Mouse (Mus musculus) CH12.LX (cell line): ENCODE data around the gene Vps33a. TPM values are rescaled to one million over a fixed set of nuclear protein-coding genes. Genes with fewer than 3 reads are reported as not detected.

Experiments
- DNase-seq: peaks from one replicate; pipeline ENCODE4 v3.0.0-alpha.2; 2013; ENCODE audit errors: extremely low read depth
- H3K27ac ChIP-seq: 2 replicates; pipeline ENCODE4 v1.5.1; 2012; ENCODE audit warnings: low read depth, mild to moderate bottlenecking, control low read depth, moderate library complexity; ENCODE audit not compliant: insufficient read depth
- H3K27me3 ChIP-seq: replicated peaks from 2 replicates; pipeline ENCODE3; 2012; ENCODE audit warnings: inconsistent platforms
- H3K36me3 ChIP-seq, 2 experiments: replicated peaks in 1 of 2; 2 replicates each; pipeline versions ENCODE3 to v1.6.1; 2012; ENCODE audit warnings: inconsistent platforms in 1 of 2, low read length in 1 of 2, mild to moderate bottlenecking in 1 of 2, mixed read lengths in 1 of 2, moderate library complexity in 1 of 2; ENCODE audit not compliant: control insufficient read depth in 1 of 2, insufficient read depth in 1 of 2
- H3K4me1 ChIP-seq, 2 experiments: 2 replicates each; pipeline ENCODE4 v1.6.1; 2012; ENCODE audit warnings: inconsistent platforms in 1 of 2, moderate library complexity in 1 of 2; ENCODE audit not compliant: insufficient read depth in 2 of 2, control insufficient read depth in 1 of 2
- H3K4me2 ChIP-seq: 2 replicates; pipeline ENCODE4 v1.6.1; 2012; ENCODE audit warnings: low read depth, mild to moderate bottlenecking, control low read depth; ENCODE audit not compliant: poor library complexity, insufficient read depth, severe bottlenecking
- H3K4me3 ChIP-seq, 3 experiments: fragments of 150-350 bp in 1 of 3; sonication (generic) in 1 of 3; replicated peaks in 1 of 3; 2 replicates each; pipeline versions ENCODE3 to v1.5.1; 2011 to 2012; ENCODE audit warnings: low read depth in 2 of 3, low read length in 2 of 3, mild to moderate bottlenecking in 2 of 3, moderate library complexity in 2 of 3, control low read depth in 1 of 3, improper control_type of control experiment in 1 of 3, inconsistent platforms in 1 of 3, mixed read lengths in 1 of 3; ENCODE audit not compliant: poor library complexity in 1 of 3
- H3K79me2 ChIP-seq: replicated peaks from 2 replicates; pipeline ENCODE4 v1.6.1; 2012; ENCODE audit warnings: mild to moderate bottlenecking, moderate library complexity; ENCODE audit not compliant: control insufficient read depth, poor library complexity, insufficient read depth, severe bottlenecking; ENCODE audit errors: extremely low read depth
- H3K9ac ChIP-seq: 2 replicates; pipeline ENCODE4 v1.6.1; 2012; ENCODE audit warnings: low read depth, mild to moderate bottlenecking, control low read depth, moderate library complexity; ENCODE audit not compliant: insufficient read depth
- H3K9me3 ChIP-seq: replicated peaks from 2 replicates; pipeline ENCODE3; 2012; ENCODE audit warnings: low read length, inconsistent platforms, mixed read lengths
- BHLHE40 ChIP-seq: IDR thresholded peaks from 2 replicates; pipeline ENCODE4 v1.6.1; 2011; ENCODE audit warnings: mild to moderate bottlenecking, low read depth, low read length, improper control_type of control experiment
- E2F4 ChIP-seq: IDR thresholded peaks from 2 replicates; pipeline ENCODE4 v1.6.1; 2011; ENCODE audit warnings: low read depth, low read length, improper control_type of control experiment; ENCODE audit not compliant: insufficient replicate concordance
- JUND ChIP-seq: conservative IDR thresholded peaks from 2 replicates; pipeline ENCODE4 v1.6.1; 2011; ENCODE audit warnings: low read depth, low read length, improper control_type of control experiment
- KAT2A ChIP-seq: IDR thresholded peaks from 2 replicates; pipeline ENCODE4 v1.6.1; 2012; ENCODE audit warnings: low read length, improper control_type of control experiment, inconsistent platforms; ENCODE audit not compliant: insufficient replicate concordance
- MAX ChIP-seq: IDR thresholded peaks from 2 replicates; pipeline ENCODE4 v1.6.1; 2011; ENCODE audit warnings: low read length, improper control_type of control experiment
- MEF2A ChIP-seq: IDR thresholded peaks from 2 replicates; pipeline ENCODE4 v1.6.1; 2014; ENCODE audit warnings: low read depth, mild to moderate bottlenecking, inconsistent platforms, low read length, improper control_type of control experiment, borderline replicate concordance
- MYC ChIP-seq: IDR thresholded peaks from 2 replicates; pipeline ENCODE4 v1.6.1; 2011; ENCODE audit warnings: low read depth, mild to moderate bottlenecking, improper control_type of control experiment, low read length
- NELFE ChIP-seq: IDR thresholded peaks from 2 replicates; pipeline ENCODE4 v1.6.1; 2011; ENCODE audit warnings: low read depth, low read length, improper control_type of control experiment
- NRF1 ChIP-seq: IDR thresholded peaks from 2 replicates; pipeline ENCODE4 v1.6.1; 2014; ENCODE audit warnings: low read depth, mild to moderate bottlenecking, inconsistent platforms, low read length, improper control_type of control experiment, moderate library complexity
- PAX5 ChIP-seq: IDR thresholded peaks from 2 replicates; pipeline ENCODE4 v1.6.1; 2012; ENCODE audit warnings: low read length, inconsistent platforms, mixed read lengths
- RAD21 ChIP-seq: IDR thresholded peaks from 2 replicates; pipeline ENCODE4 v1.6.1; 2011; ENCODE audit warnings: low read depth, mild to moderate bottlenecking, low read length, improper control_type of control experiment, moderate library complexity
- RCOR1 ChIP-seq: conservative IDR thresholded peaks from 2 replicates; pipeline ENCODE4 v1.6.1; 2012; ENCODE audit warnings: low read depth, mild to moderate bottlenecking, inconsistent platforms, low read length, improper control_type of control experiment
- TBP ChIP-seq: conservative IDR thresholded peaks from 2 replicates; pipeline ENCODE4 v1.6.1; 2011; ENCODE audit warnings: low read depth, low read length, improper control_type of control experiment
- TCF12 ChIP-seq: IDR thresholded peaks from 2 replicates; pipeline ENCODE4 v1.6.1; 2014; ENCODE audit warnings: low read depth, mild to moderate bottlenecking, inconsistent platforms, low read length, improper control_type of control experiment
- USF1 ChIP-seq: IDR thresholded peaks from 2 replicates; pipeline ENCODE4 v1.6.1; 2014; ENCODE audit warnings: low read depth, mild to moderate bottlenecking, inconsistent platforms, low read length, improper control_type of control experiment
- USF2 ChIP-seq: conservative IDR thresholded peaks from 2 replicates; pipeline ENCODE4 v1.6.1; 2011; ENCODE audit warnings: low read depth, low read length, improper control_type of control experiment
- ZMIZ1 ChIP-seq: IDR thresholded peaks from 2 replicates; pipeline ENCODE4 v1.6.1; 2012; ENCODE audit warnings: low read depth, mild to moderate bottlenecking, inconsistent platforms, low read length, improper control_type of control experiment
- dilution Hi-C: fragments of 300-500 bp; cut with MboI; formaldehyde crosslinking; loops from 2 replicates; pipeline ENCODE4 v1.14.3; 2020; ENCODE audit warnings: low sequenced_read_pairs; ENCODE audit not compliant: extremely low pct_unique_long_range_greater_than_20kb, extremely low pct_ligation_motif_present
- in situ Hi-C: fragments of 300-500 bp; cut with MboI; formaldehyde crosslinking; loops from 3 replicates; pipeline ENCODE4 v1.14.3; 2019; ENCODE audit warnings: low sequenced_read_pairs, low pct_ligation_motif_present, low pct_unique_long_range_greater_than_20kb, mixed read lengths
- polyA plus RNA-seq: library from polyadenylated mRNA; unstranded; fragments of >175 nt; gene quantifications from 2 replicates; pipeline ENCODE4 v1.2.1, GENCODE M21; 2012; ENCODE audit warnings: low read depth; ENCODE audit not compliant: insufficient read length
- total RNA-seq, 2 experiments: library from RNA; depleted of rRNA; stranded (reverse); fragments of 300-350 nt in 1 of 2; fragments of >200 nt in 1 of 2; gene quantifications; 2 replicates each; pipeline ENCODE4 v1.2.3; 2012 to 2014

Gene Vps33a
- total and polyA plus RNA-seq, 3 experiments = 17.1 to 30.6 (median 21.0) TPM

DNA sequence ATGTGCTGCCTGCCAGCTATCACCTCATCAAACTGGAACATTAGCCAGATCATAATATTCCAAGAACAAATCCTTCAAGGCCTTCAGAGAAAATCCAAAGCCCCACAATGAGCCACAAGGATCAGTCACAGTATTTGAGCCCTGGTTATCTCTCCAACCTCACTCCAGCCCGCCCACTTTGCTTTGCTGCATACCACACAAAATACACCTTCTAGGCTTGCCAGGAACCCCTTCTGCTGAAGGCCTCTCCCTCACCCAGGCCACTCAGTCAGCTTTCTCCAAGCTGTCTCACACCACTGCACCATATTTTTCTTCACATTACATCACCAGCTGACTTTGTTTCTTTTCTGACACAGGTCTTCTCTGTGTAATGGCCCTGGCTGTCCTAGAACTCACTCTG is 50.7 kb downstream of the Vps33a start:
- TF ChIP-seq TBP (no peak), MYC (no peak), E2F4 (no peak), KAT2A (no peak), MAX (no peak), MEF2A (no peak), RAD21 (no peak), JUND (no peak), BHLHE40 (no peak), PAX5 (no peak), TCF12 (no peak), USF1 (no peak), RCOR1 (no peak), NRF1 (no peak), ZMIZ1 (no peak), NELFE (no peak), USF2 (no peak)
- no peak overlapping the region for H3K4me2 ChIP-seq
- no peaks in the 10 kb centered on the region for H3K9me3 ChIP-seq
- no peak overlapping the region for H3K9ac ChIP-seq
- H3K4me1 ChIP-seq = peaks cover 3 to 22% of the 10 kb centered on the region in 2 experiments
- in situ Hi-C loops = no loop called here
- H3K4me3 ChIP-seq = no peak overlapping the region
- dilution Hi-C loops = no loop called here
- H3K36me3 ChIP-seq = peaks cover 9 to 62% of the 10 kb centered on the region in 2 experiments
- no peak overlapping the region for H3K27ac ChIP-seq
- no peaks in the 10 kb centered on the region for H3K27me3 ChIP-seq
- no peak for DNase-seq
- no peaks in the 10 kb centered on the region; the same call in none of the 2 replicates for H3K79me2 ChIP-seq

DNA sequence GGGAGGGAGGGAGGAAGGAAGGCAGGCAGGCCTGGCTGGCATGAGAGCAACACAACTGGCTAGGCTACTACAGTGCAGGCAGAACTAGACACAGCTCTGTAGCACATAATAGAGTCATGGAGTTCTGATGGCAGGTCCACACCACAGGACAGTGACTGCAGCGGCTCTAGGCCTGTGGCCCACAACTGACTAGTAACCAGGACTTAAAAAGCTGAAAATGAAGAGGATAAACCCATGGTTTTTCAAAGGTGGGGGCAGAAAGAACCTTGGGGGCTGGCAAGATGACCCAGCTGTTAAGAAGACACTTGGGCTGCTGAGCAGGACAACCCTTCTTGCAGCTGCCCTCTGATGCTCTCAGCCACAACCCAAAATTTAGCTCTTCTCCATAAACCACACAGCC is 51.2 kb downstream of the Vps33a start:
- TF ChIP-seq MYC = no peak
- TF ChIP-seq ZMIZ1 = no peak
- Histone ChIP-seq H3K27me3 (no peaks in the 10 kb centered on the region), H3K4me3 (no peak overlapping the region), H3K36me3 (peaks cover 13 to 62% of the 10 kb centered on the region in 2 experiments), H3K9ac (no peak overlapping the region), H3K4me1 (peaks cover 3 to 28% of the 10 kb centered on the region in 2 experiments), H3K9me3 (no peaks in the 10 kb centered on the region), H3K27ac (no peak overlapping the region), H3K4me2 (no peak overlapping the region), H3K79me2 (no peaks in the 10 kb centered on the region; the same call in none of the 2 replicates)
- no peak for DNase-seq
- dilution Hi-C loops = no loop called here
- in situ Hi-C loops = no loop called here
